Mouse (Mus musculus) CH12.LX (cell line): ENCODE measurements at regions not wholly inside any gene's neighbourhood (a gene's known extent, or its start where the extent isn't known, plus 50 kb on each side); places are given as distances from the start of the nearest gene placed in this dataset.

Source experiments
- POLR2A ChIP-seq: IDR thresholded peaks from 2 replicates; pipeline ENCODE4 v1.6.1; 2011; ENCODE audit warnings: low read depth, mild to moderate bottlenecking, improper control_type of control experiment, low read length
- POLR2AphosphoS2 ChIP-seq: IDR thresholded peaks from 2 replicates; pipeline ENCODE4 v1.6.1; 2011; ENCODE audit warnings: low read depth, low read length, improper control_type of control experiment

DNA sequence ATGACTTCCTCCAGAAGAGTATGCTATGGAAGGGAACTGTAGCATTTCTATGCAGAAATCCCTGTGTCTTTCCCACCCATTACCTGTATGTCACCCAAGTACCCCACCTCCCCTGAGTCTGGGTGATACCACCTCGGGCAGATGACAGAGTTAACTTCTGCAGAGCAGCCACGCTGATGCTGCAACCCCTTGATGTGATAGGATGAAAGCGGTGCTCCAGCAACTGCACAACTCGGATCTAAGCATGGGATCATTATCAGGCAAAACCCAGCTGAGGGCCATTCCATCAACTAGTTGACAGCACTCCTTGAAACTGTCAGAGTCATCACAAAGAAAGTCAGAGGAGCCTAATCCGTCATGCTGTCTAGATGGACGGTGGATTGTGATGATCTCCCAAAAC, 49.8 kb upstream of the Myo10 start:
- TF ChIP-seq POLR2A (no peak), POLR2AphosphoS2 (no peak)
